Mouse (Mus musculus): Measurements from ENCODE around the gene Phlpp2. TPM values are rescaled to one million over a fixed set of nuclear protein-coding genes. Genes with fewer than 3 reads are reported as not detected.

Phlpp2 gene
- polyA plus RNA-seq, 1 experiment from 2014 or later = 2.9 TPM

DNA sequence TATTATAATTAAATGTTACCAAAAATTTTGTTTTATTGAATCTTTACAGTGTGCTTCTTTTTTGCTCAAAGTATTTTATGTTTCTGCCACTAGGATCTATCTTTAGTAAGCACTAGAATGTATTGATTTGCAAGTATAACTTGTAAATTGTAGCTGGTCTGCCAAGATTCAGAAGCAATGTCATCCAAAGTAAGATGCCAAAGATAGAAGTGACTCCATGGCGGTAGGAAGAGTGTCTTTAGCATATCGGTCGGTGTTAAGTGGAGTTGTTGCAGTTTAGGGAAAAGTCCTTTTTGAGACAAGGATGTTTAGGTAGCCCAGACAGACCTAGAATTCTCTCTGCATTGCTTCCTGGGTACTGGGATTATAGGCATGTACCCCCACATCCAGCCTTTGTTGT, 38.6 kb downstream of the Phlpp2 start:
- WGBS = 95% methylated on average over 3 of the region's 3 CpGs
- Histone ChIP-seq H3K4me1 (no peaks in the 10 kb centered on the region), H3K9me3 (no peaks in the 10 kb centered on the region), H3K27ac (no peak overlapping the region), H3K27me3 (ENCODE audit: poor library complexity, severe bottlenecking) (no peaks in the 10 kb centered on the region), H3K36me3 (replicated peaks) (peaks cover 63% of the 10 kb centered on the region), H3K4me3 (no peak overlapping the region)
- no peak for DNase-seq (ENCODE audit: extremely low spot score, low spot score)

DNA sequence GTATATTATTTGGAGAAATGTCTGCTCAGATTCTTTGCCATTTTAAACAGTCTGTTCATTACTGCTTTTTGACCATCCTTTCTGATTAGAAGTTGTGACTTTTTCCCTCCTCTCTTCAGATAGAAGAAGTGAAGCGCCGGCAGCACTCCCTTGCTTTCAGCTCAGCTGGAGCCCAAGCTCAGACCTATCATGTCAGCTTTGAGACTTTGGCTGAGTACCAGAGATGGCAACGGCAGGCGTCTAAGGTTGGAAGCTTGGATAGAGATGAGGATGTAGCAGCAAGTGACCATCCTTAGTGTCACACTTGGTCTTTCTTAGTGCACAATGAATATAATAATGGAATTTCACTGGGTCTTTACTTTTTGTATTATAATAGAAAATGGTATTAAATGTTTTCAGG, 39.0 kb downstream of the Phlpp2 start:
- WGBS = 92% methylated on average over 4 of the region's 4 CpGs
- H3K36me3 ChIP-seq (replicated peaks) = peaks cover 67% of the 10 kb centered on the region

DNA sequence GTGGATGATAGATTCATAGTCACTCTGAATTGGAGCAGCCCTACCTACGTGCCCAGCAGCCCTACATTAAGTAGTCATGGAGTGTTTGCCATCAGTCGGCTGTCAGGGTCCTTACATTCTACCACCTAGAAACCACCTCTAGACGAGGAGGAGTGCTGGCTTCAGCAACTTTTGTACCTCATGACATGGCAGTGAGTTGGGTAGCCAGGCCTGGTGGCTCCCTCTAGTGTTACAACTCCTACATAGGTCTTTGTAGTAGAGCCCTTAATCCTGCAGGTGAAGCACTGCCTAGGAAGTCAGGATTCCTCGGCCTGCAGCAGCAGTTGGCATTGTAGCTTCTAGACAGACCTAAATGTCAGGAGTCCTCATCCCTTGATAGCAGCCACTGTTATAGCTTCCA, 48.9 kb downstream of the Phlpp2 start:
- 56% methylated on average over 4 of the region's 4 CpGs for WGBS
- Histone ChIP-seq H3K36me3 (replicated peaks) (peaks cover 88% of the 10 kb centered on the region), H3K9me3 (no peaks in the 10 kb centered on the region), H3K4me1 (no peaks in the 10 kb centered on the region), H3K27me3 (ENCODE audit: poor library complexity, severe bottlenecking) (no peaks in the 10 kb centered on the region), H3K4me3 (no peak overlapping the region), H3K27ac (no peak overlapping the region)
- DNase-seq (ENCODE audit: extremely low spot score, low spot score) = peak; percentile 20

More for the DNA sequence above, 39.0 kb downstream of the Phlpp2 start:
- no peak for DNase-seq (ENCODE audit: extremely low spot score, low spot score)
- no peak overlapping the region for H3K4me3 ChIP-seq
- H3K9me3 ChIP-seq = no peaks in the 10 kb centered on the region
- no peaks in the 10 kb centered on the region for H3K4me1 ChIP-seq
- H3K27ac ChIP-seq = no peak overlapping the region
- no peaks in the 10 kb centered on the region for H3K27me3 ChIP-seq (ENCODE audit: poor library complexity, severe bottlenecking)

DNA sequence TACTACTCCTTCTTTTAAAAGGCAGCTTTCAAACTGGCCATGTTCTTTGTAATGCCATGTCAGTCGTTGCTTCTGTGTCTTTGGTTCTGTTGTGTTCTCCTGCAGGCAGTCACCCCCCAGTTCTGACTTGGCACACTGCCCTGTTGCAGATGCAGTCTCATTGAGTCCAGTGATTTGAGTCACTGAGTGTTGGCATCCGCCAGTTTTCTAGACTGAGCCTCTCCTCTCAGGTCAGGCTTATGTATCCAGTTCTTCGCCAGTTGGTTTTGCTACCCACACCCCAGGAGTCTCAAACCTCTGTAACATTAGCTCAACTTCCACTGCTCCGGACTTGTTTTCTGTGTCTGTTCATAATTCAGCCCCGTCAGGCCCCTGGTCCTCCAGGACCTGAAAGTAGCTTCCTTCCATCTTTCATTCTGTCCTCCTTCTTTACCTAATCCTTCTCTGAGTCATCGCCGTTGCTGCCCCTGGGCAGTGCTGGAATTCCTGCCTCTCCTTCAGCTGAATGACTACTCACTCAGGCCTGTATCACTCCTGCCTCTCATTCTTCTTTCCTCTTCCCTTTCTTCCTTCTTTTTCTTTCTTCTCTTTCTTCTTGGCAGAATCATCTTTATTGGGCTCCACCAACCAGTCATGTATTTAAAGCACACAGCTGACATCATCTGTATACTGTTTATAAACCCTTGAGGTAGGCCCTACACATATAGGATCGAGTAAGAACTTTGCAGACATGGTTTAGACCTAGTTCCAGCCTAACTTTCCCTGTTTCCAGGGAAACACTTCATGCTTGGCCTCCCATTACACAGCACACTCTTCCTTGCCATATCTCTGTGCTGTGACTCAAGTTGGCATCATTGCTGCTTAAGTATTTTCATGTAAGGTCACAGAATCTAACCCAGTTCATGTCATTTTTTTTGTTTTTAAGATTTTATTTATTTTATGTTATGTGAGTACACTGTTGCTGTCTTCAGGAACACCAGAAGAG, 52.4 kb downstream of the Phlpp2 start:
- DNase-seq (ENCODE audit: extremely low spot score, low spot score) = no peak
- 92% methylated on average over 8 of the region's 8 CpGs for WGBS
- H3K36me3 ChIP-seq (replicated peaks) = peaks cover 80% of the 10 kb centered on the region
- H3K27me3 ChIP-seq (ENCODE audit: poor library complexity, severe bottlenecking) = no peaks in the 10 kb centered on the region
- H3K4me1 ChIP-seq = no peaks in the 10 kb centered on the region
- H3K27ac ChIP-seq = no peak overlapping the region
- no peaks in the 10 kb centered on the region for H3K9me3 ChIP-seq
- no peak overlapping the region for H3K4me3 ChIP-seq

DNA sequence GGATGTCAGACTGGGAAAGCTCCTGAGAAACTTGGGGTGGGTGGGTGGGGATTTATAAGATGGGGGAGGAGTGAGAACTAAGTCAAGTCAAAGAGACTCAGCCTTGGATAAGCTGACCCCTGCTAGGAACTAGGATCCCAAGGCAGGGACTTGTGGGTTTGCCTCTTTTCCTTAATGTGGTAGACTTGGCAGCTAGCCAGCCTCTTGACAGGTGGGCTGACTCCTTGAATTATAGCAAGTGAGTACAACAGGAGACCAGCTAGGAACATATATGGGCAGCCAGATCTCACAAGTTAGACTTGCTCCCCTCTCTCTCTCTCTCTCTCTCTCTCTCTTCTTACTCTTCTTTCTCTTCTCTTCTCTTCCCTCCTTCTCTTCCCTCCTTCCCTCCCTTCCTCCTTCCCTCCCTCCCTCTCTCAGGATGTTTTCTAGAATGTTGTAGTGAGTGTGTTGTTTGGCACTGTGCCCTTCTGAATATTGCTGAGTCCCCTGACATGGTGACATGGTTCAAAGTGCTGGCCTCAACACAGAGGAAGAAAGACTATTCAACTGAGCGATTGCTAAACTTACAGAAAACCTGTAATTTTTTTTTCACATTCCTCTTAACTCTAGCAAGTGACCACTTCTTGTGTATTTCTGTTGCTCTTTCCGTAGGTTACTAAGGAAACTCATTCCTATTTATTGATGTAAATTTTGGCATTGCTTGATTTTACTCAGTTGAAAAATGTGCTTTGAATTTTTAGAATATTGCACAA, 73.4 kb downstream of the Phlpp2 start:
- Histone ChIP-seq H3K27me3 (ENCODE audit: poor library complexity, severe bottlenecking) (no peaks in the 10 kb centered on the region), H3K27ac (no peak overlapping the region), H3K9me3 (no peaks in the 10 kb centered on the region), H3K4me3 (no peak overlapping the region), H3K36me3 (replicated peaks) (peaks cover 62% of the 10 kb centered on the region), H3K4me1 (peaks cover 6% of the 10 kb centered on the region)
- DNase-seq (ENCODE audit: extremely low spot score, low spot score) = no peak
- 93% methylated on average over 2 of the region's 2 CpGs for WGBS

DNA sequence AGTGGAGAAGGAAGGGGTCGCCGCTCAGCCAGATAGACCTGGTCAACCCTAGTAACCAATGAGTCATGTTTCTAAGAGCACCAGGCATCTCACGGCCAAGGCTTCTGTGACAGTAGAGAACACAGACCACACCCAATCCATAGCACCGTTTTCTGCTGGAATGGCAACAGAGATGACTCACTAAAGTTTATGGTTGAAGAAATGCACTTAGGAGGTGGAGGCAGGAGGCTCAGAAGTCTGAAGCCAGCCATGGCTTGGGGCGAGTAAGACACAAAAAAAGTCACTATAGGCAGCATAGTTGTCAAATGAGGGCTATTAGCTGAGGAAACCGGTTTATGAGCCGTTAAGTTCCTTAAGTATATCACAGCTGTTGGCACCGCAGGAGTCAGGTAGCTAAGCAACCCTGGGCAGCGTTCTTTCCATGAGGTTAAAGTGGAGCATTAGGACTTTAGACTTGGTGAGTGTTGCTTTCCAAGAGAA, 76.9 kb downstream of the Phlpp2 start:
- Histone ChIP-seq H3K36me3 (replicated peaks) (peaks cover 29% of the 10 kb centered on the region), H3K9me3 (no peaks in the 10 kb centered on the region), H3K27me3 (ENCODE audit: poor library complexity, severe bottlenecking) (peaks cover 29% of the 10 kb centered on the region), H3K4me3 (no peak overlapping the region), H3K4me1 (peaks cover 22% of the 10 kb centered on the region), H3K27ac (no peak overlapping the region)
- no peak for DNase-seq (ENCODE audit: extremely low spot score, low spot score)
- WGBS = 65% methylated on average over 9 of the region's 9 CpGs

DNA sequence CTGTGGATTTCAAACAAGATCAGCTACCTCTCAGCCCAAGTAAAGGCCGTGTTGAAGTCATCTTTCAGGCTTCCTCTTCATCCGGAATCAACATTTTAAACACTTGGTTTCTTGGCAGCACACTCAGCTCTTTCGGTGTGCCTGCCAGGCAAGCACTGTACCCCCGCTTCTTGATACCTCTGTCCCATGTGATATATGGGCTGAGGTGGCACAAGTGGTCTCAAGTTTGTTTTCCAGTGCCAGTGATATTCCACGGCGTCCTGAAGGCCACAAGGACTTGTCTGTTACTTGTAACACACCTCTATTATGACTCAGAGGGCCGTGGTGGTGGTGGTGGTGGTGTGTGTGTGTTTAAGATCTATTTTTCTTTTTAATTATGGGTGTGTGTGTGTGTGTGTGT, 77.4 kb downstream of the Phlpp2 start:
- no peak overlapping the region for H3K27ac ChIP-seq
- H3K4me3 ChIP-seq = no peak overlapping the region
- WGBS = 90% methylated on average over 7 of the region's 7 CpGs

DNA sequence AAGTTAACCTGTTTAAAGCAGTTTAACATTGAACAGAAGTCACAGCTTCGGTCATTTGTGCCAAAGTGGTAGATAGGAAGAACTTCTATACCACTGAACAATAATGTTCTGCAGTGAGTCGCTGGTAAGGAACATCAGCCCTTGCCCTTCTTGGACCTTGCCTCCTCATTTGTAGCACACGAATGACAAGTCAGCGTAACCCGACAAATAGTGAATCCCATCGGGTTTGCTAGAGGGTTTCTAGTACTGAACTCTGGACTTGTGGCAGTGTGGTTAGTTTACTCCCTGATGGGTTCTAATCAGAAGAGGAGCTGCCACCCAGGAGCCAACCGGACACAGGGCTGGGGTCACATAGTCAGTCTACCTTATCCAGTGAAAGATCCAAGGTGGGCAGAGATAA, 77.9 kb downstream of the Phlpp2 start:
- no peak overlapping the region for H3K4me3 ChIP-seq
- DNase-seq (ENCODE audit: extremely low spot score, low spot score) = no peak
- no peak overlapping the region for H3K27ac ChIP-seq
- peaks cover 37% of the 10 kb centered on the region for H3K27me3 ChIP-seq (ENCODE audit: poor library complexity, severe bottlenecking)
- H3K36me3 ChIP-seq (replicated peaks) = peaks cover 18% of the 10 kb centered on the region
- H3K4me1 ChIP-seq = peaks cover 24% of the 10 kb centered on the region
- H3K9me3 ChIP-seq = no peaks in the 10 kb centered on the region
- 90% methylated on average over 7 of the region's 7 CpGs for WGBS

More for the DNA sequence above, 77.4 kb downstream of the Phlpp2 start:
- peaks cover 22% of the 10 kb centered on the region for H3K4me1 ChIP-seq
- DNase-seq (ENCODE audit: extremely low spot score, low spot score) = no peak
- no peaks in the 10 kb centered on the region for H3K9me3 ChIP-seq
- H3K27me3 ChIP-seq (ENCODE audit: poor library complexity, severe bottlenecking) = peaks cover 31% of the 10 kb centered on the region
- peaks cover 24% of the 10 kb centered on the region for H3K36me3 ChIP-seq (replicated peaks)

DNA sequence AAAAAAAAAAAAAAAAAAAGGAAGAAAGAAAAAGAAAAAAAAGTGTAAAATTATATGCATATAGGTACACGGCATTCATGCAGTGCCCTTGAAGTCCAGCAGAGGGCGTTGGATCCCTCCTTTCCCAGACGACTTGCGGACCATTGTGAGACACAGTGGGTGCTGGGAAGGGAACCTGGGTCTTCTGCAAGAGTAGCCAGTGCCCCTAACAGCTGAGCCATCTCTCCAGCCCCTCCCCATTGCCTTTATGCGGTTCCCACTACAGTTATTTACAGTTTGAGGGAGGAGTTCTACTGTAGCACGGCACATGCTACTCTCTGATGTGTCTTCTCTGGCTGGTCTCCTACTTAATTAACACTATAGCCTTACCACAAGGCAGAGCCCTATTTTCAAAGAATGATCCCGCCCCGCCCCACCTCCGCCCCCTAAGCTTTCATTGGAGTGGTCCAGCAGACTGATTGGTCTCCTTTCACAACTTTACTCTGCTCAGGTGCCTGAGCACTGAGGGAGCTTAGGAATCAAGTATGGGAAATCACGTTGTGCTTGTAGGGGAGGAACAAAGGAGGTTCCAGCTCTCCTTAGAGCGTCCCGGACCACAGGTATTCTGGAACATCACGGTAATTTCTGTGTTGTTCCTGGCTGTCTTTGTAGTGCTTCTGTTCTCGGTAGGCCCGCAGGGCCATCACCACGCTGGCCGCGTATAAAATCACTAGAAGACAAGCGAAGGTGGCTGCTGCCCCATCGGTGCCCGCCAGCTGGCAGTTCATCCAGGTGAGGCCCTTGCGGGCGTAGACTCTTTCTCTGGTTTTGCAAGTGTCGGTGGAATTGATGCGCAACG, 79.3 kb downstream of the Phlpp2 start:
- peaks cover 13% of the 10 kb centered on the region for H3K36me3 ChIP-seq (replicated peaks)
- peak overlapping the region; percentile 72 for H3K27ac ChIP-seq
- peak overlapping the region; percentile 55 for H3K4me3 ChIP-seq
- peaks cover 29% of the 10 kb centered on the region for H3K4me1 ChIP-seq
- peaks cover 44% of the 10 kb centered on the region for H3K27me3 ChIP-seq (ENCODE audit: poor library complexity, severe bottlenecking)
- 1% methylated on average over 26 of the region's 26 CpGs for WGBS
- DNase-seq (ENCODE audit: extremely low spot score, low spot score) = peak; percentile 54
- no peaks in the 10 kb centered on the region for H3K9me3 ChIP-seq

DNA sequence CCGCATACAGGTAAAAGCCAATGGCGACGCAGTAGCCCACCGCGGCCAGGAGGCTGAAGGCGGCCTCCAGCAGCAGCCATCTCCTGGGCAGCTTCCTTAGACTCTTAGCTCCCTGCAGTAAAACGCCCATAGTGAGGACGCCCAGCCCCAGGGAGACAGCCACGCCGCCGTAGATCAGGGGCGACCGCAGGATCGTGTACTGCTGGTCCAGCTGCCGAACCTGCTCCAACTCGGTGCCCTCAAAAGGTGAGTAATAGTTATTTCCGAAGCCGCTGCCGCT, 79.9 kb downstream of the Phlpp2 start:
- 2% methylated on average over 19 of the region's 19 CpGs for WGBS
- Histone ChIP-seq H3K4me3 (peak overlapping the region; percentile 55), H3K27ac (peak overlapping the region; percentile 72), H3K4me1 (peaks cover 29% of the 10 kb centered on the region), H3K27me3 (ENCODE audit: poor library complexity, severe bottlenecking) (peaks cover 45% of the 10 kb centered on the region), H3K36me3 (replicated peaks) (peaks cover 8% of the 10 kb centered on the region), H3K9me3 (no peaks in the 10 kb centered on the region)
- no peak for DNase-seq (ENCODE audit: extremely low spot score, low spot score)

DNA sequence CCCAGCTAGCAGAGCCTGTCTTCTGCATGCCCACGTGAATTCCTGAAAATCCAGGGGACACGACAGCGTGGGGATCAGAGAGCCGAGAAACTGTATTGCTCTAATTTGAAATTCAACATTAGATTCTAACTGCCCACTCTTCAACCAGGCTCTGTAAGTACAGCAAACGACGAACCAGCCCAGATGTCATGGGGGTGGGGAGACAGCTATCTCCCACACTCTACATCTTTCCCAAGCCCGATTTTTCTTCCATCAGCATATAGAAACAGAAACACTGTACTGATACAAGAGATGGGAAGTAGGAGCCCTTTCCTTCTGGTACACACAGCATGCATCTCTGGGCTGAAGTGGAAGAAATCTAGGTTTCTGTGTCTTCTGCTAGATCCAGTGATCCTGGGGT, 83.8 kb downstream of the Phlpp2 start:
- Histone ChIP-seq H3K4me1 (peaks cover 38% of the 10 kb centered on the region), H3K27ac (no peak overlapping the region), H3K36me3 (replicated peaks) (no peaks in the 10 kb centered on the region), H3K27me3 (ENCODE audit: poor library complexity, severe bottlenecking) (peaks cover 51% of the 10 kb centered on the region), H3K4me3 (no peak overlapping the region), H3K9me3 (no peaks in the 10 kb centered on the region)
- 86% methylated on average over 7 of the region's 7 CpGs for WGBS
- DNase-seq (ENCODE audit: extremely low spot score, low spot score) = no peak

DNA sequence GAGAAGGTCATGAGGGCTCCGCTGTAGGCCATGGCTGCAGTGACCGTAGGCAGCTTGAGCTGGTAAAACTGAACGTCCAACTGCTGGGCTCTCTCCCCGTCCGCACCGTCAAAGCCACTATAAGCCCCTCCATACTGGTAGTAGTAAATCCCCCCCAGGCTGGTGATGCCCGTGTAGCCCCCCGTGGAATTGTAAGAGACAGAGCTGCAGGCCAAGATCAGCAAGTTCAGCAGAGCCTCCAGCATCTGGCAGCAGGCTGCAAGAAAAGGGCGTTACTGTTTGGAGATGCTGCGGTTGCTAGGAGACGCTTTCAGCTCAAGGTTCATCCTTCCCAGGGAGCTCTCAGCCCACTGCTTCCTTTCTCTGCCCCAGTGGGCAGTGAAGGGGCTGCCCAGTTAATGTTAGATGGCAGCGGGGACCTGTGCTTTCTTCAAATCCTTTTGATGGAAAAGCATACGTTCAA, 86.2 kb downstream of the Phlpp2 start:
- WGBS = 55% methylated on average over 13 of the region's 13 CpGs
- peak; percentile 47 for DNase-seq (ENCODE audit: extremely low spot score, low spot score)
- Histone ChIP-seq H3K4me3 (no peak overlapping the region), H3K27me3 (ENCODE audit: poor library complexity, severe bottlenecking) (peaks cover 44% of the 10 kb centered on the region), H3K9me3 (no peaks in the 10 kb centered on the region), H3K36me3 (replicated peaks) (no peaks in the 10 kb centered on the region), H3K4me1 (peaks cover 40% of the 10 kb centered on the region), H3K27ac (no peak overlapping the region)

All from forebrain, embryonic 10.5 days (tissue).